Mouse (Mus musculus): ENCODE measurements around the gene Usp48. TPM values are rescaled to one million over a fixed set of nuclear protein-coding genes. Genes with fewer than 3 reads are reported as not detected.

Gene Usp48
- polyA plus RNA-seq, 1 experiment from 2014 or later, result 70.3 TPM

- H3K4me1 ChIP-seq (replicated peaks; ENCODE audit: control insufficient read depth, insufficient read depth, low read length), result peaks cover 8% of the 10 kb centered on the region; the same call in 1 of the 2 replicates
- H3K9ac ChIP-seq (ENCODE audit: low read depth, low read length), result no peak overlapping the region
- H3K4me2 ChIP-seq, result no peak overlapping the region
- no peaks in the 10 kb centered on the region for H3K9me3 ChIP-seq (ENCODE audit: control insufficient read depth, low read length)
- H3K27ac ChIP-seq (ENCODE audit: low read depth, low read length), result no peak overlapping the region
- H3K4me3 ChIP-seq (ENCODE audit: low read depth, low read length), result no peak overlapping the region
- no peak; the same call in 1 of the 2 replicates for ATAC-seq (replicated peaks; ENCODE audit: low FRiP score)
- peaks cover 18% of the 10 kb centered on the region for H3K36me3 ChIP-seq (ENCODE audit: control insufficient read depth, insufficient read depth, low read length)
- WGBS, result 60% methylated on average over 10 of the region's 10 CpGs
- DNase-seq (ENCODE audit: low spot score), result no peak
- peaks cover 24% of the 10 kb centered on the region for H3K27me3 ChIP-seq (replicated peaks; ENCODE audit: control insufficient read depth, insufficient read depth, low read length)
Measured at GRCm38 (mm10) chr4:137660364-137661077, 67.0 kb downstream of the Usp48 start.

- Histone ChIP-seq H3K9ac (ENCODE audit: low read depth, low read length) (no peak overlapping the region), H3K4me3 (ENCODE audit: low read depth, low read length) (no peak overlapping the region), H3K36me3 (ENCODE audit: control insufficient read depth, insufficient read depth, low read length) (peaks cover 14% of the 10 kb centered on the region), H3K27me3 (replicated peaks; ENCODE audit: control insufficient read depth, insufficient read depth, low read length) (peaks cover 29% of the 10 kb centered on the region), H3K9me3 (ENCODE audit: control insufficient read depth, low read length) (no peaks in the 10 kb centered on the region), H3K27ac (ENCODE audit: low read depth, low read length) (no peak overlapping the region), H3K4me2 (no peak overlapping the region), H3K4me1 (replicated peaks; ENCODE audit: control insufficient read depth, insufficient read depth, low read length) (peaks cover 8% of the 10 kb centered on the region; the same call in 1 of the 2 replicates)
- 46% methylated on average over 2 of the region's 2 CpGs for WGBS
- no peak for ATAC-seq (replicated peaks; ENCODE audit: low FRiP score)
- no peak for DNase-seq (ENCODE audit: low spot score)
Measured at GRCm38 (mm10) chr4:137661078-137661450, 67.5 kb downstream of the Usp48 start.

- Histone ChIP-seq H3K4me3 (ENCODE audit: low read depth, low read length) (no peak overlapping the region), H3K9me3 (ENCODE audit: control insufficient read depth, low read length) (no peaks in the 10 kb centered on the region), H3K27me3 (replicated peaks; ENCODE audit: control insufficient read depth, insufficient read depth, low read length) (peaks cover 34% of the 10 kb centered on the region), H3K27ac (ENCODE audit: low read depth, low read length) (no peak overlapping the region), H3K36me3 (ENCODE audit: control insufficient read depth, insufficient read depth, low read length) (peaks cover 13% of the 10 kb centered on the region), H3K9ac (ENCODE audit: low read depth, low read length) (no peak overlapping the region), H3K4me2 (no peak overlapping the region), H3K4me1 (replicated peaks; ENCODE audit: control insufficient read depth, insufficient read depth, low read length) (peaks cover 8% of the 10 kb centered on the region; the same call in 1 of the 2 replicates)
- WGBS, result 86% methylated on average over 6 of the region's 6 CpGs
- ATAC-seq (replicated peaks; ENCODE audit: low FRiP score) (no peak), DNase-seq (ENCODE audit: low spot score) (no peak)
Measured at GRCm38 (mm10) chr4:137661547-137661946, 68.0 kb downstream of the Usp48 start.

GRCm38 (mm10) chr4:137663491-137663890 lies 69.9 kb downstream of the Usp48 start:
- H3K4me2 ChIP-seq, result no peak overlapping the region
- no peak for DNase-seq (ENCODE audit: low spot score)
- peaks cover 48% of the 10 kb centered on the region for H3K27me3 ChIP-seq (replicated peaks; ENCODE audit: control insufficient read depth, insufficient read depth, low read length)
- H3K9ac ChIP-seq (ENCODE audit: low read depth, low read length), result no peak overlapping the region
- no peak overlapping the region for H3K27ac ChIP-seq (ENCODE audit: low read depth, low read length)
- no peaks in the 10 kb centered on the region for H3K36me3 ChIP-seq (ENCODE audit: control insufficient read depth, insufficient read depth, low read length)
- H3K4me1 ChIP-seq (replicated peaks; ENCODE audit: control insufficient read depth, insufficient read depth, low read length), result peaks cover 8% of the 10 kb centered on the region; the same call in 1 of the 2 replicates
- H3K9me3 ChIP-seq (ENCODE audit: control insufficient read depth, low read length), result no peaks in the 10 kb centered on the region
- 68% methylated on average over 4 of the region's 4 CpGs for WGBS
- ATAC-seq (replicated peaks; ENCODE audit: low FRiP score), result no peak
- no peak overlapping the region for H3K4me3 ChIP-seq (ENCODE audit: low read depth, low read length)

- DNase-seq (ENCODE audit: low spot score), result peak; percentile 52
- peaks cover 48% of the 10 kb centered on the region for H3K27me3 ChIP-seq (replicated peaks; ENCODE audit: control insufficient read depth, insufficient read depth, low read length)
- H3K4me2 ChIP-seq, result peak within 1 kb of the TSS; percentile 86
- under 1% methylated on average over 35 of the region's 44 CpGs for WGBS
- H3K9ac ChIP-seq (ENCODE audit: low read depth, low read length), result peak within 1 kb of the TSS; percentile 34; the same call in 1 of the 2 replicates
- H3K4me3 ChIP-seq (ENCODE audit: low read depth, low read length), result peak within 1 kb of the TSS; percentile 54
- no peak for ATAC-seq (replicated peaks; ENCODE audit: low FRiP score)
- H3K9me3 ChIP-seq (ENCODE audit: control insufficient read depth, low read length), result no peaks in the 10 kb centered on the region
- no peak within 1 kb of the TSS for H3K27ac ChIP-seq (ENCODE audit: low read depth, low read length)
- H3K4me1 ChIP-seq (replicated peaks; ENCODE audit: control insufficient read depth, insufficient read depth, low read length), result peaks cover 8% of the 10 kb centered on the region; the same call in 1 of the 2 replicates
- H3K36me3 ChIP-seq (ENCODE audit: control insufficient read depth, insufficient read depth, low read length), result no peaks in the 10 kb centered on the region
Measured at GRCm38 (mm10) chr4:137664433-137664979, 71.0 kb downstream of the Usp48 start, which contains the start of gene Rap1gap. Gene Rap1gap, plus strand, starts transcription at chr4:137664726.

- ATAC-seq (replicated peaks; ENCODE audit: low FRiP score) (no peak), DNase-seq (ENCODE audit: low spot score) (no peak)
- Histone ChIP-seq H3K4me1 (replicated peaks; ENCODE audit: control insufficient read depth, insufficient read depth, low read length) (peaks cover 8% of the 10 kb centered on the region; the same call in 1 of the 2 replicates), H3K27ac (ENCODE audit: low read depth, low read length) (no peak overlapping the region), H3K9me3 (ENCODE audit: control insufficient read depth, low read length) (no peaks in the 10 kb centered on the region), H3K4me3 (ENCODE audit: low read depth, low read length) (peak overlapping the region; percentile 54), H3K4me2 (peak overlapping the region; percentile 86), H3K36me3 (ENCODE audit: control insufficient read depth, insufficient read depth, low read length) (no peaks in the 10 kb centered on the region), H3K27me3 (replicated peaks; ENCODE audit: control insufficient read depth, insufficient read depth, low read length) (peaks cover 48% of the 10 kb centered on the region), H3K9ac (ENCODE audit: low read depth, low read length) (0 out of 2 replicates have a peak overlapping the region, but pooled peaks have one; percentile 34)
- 13% methylated on average over 15 of the region's 15 CpGs for WGBS
Measured at GRCm38 (mm10) chr4:137664980-137665675, 71.6 kb downstream of the Usp48 start.

GRCm38 (mm10) chr4:137665791-137666190 lies 72.2 kb downstream of the Usp48 start:
- H3K4me1 ChIP-seq (replicated peaks; ENCODE audit: control insufficient read depth, insufficient read depth, low read length), result peaks cover 4% of the 10 kb centered on the region; the same call in 1 of the 2 replicates
- no peak for ATAC-seq (replicated peaks; ENCODE audit: low FRiP score)
- peaks cover 48% of the 10 kb centered on the region for H3K27me3 ChIP-seq (replicated peaks; ENCODE audit: control insufficient read depth, insufficient read depth, low read length)
- 79% methylated on average over 5 of the region's 5 CpGs for WGBS
- DNase-seq (ENCODE audit: low spot score), result no peak
- H3K4me3 ChIP-seq (ENCODE audit: low read depth, low read length), result no peak overlapping the region
- H3K27ac ChIP-seq (ENCODE audit: low read depth, low read length), result no peak overlapping the region
- H3K9me3 ChIP-seq (ENCODE audit: control insufficient read depth, low read length), result no peaks in the 10 kb centered on the region
- H3K9ac ChIP-seq (ENCODE audit: low read depth, low read length), result no peak overlapping the region
- H3K36me3 ChIP-seq (ENCODE audit: control insufficient read depth, insufficient read depth, low read length), result no peaks in the 10 kb centered on the region
- H3K4me2 ChIP-seq, result no peak overlapping the region

- H3K36me3 ChIP-seq (ENCODE audit: control insufficient read depth, insufficient read depth, low read length), result no peaks in the 10 kb centered on the region
- DNase-seq (ENCODE audit: low spot score), result no peak
- peaks cover 4% of the 10 kb centered on the region; the same call in 1 of the 2 replicates for H3K4me1 ChIP-seq (replicated peaks; ENCODE audit: control insufficient read depth, insufficient read depth, low read length)
- no peak overlapping the region for H3K4me3 ChIP-seq (ENCODE audit: low read depth, low read length)
- no peak overlapping the region for H3K9ac ChIP-seq (ENCODE audit: low read depth, low read length)
- H3K4me2 ChIP-seq, result no peak overlapping the region
- no peak overlapping the region for H3K27ac ChIP-seq (ENCODE audit: low read depth, low read length)
- ATAC-seq (replicated peaks; ENCODE audit: low FRiP score), result no peak
- H3K9me3 ChIP-seq (ENCODE audit: control insufficient read depth, low read length), result no peaks in the 10 kb centered on the region
- 66% methylated on average over 5 of the region's 5 CpGs for WGBS
- peaks cover 48% of the 10 kb centered on the region for H3K27me3 ChIP-seq (replicated peaks; ENCODE audit: control insufficient read depth, insufficient read depth, low read length)
Measured at GRCm38 (mm10) chr4:137666283-137666957, 72.9 kb downstream of the Usp48 start.
